ENCODE assay signal across 21 mouse cellular contexts in genomic region chr6:143336574-143336973, GRCm38 (mm10).
DNase-seq lines count a peak whose midpoint lies in the region; ATAC-seq and TF ChIP-seq lines count a peak whose summit lies in the region.
"Had no signal": no experiment of that assay in that cellular context is flagged by ENCODE, and none has a peak within 500 bp of the region (broad histone marks: within the 10 kb centered on the region; RNA-seq: fewer than 3 reads in every experiment).

No protein-coding gene starts in this region.

- TF ChIP-seq CTCF in lung, adult 2 months (IDR thresholded peaks at IDR 0.05; ENCODE audit: insufficient read depth, low read length), result no peak

- 42% methylated on average over 4 of the region's 4 CpGs for WGBS in lung, adult 2 months
- WGBS in lung, embryonic 16.5 days, result 35% methylated on average over 4 of the region's 4 CpGs
- 64% methylated on average over 4 of the region's 4 CpGs for WGBS in heart, embryonic 11.5 days (ENCODE audit: insufficient replicate concordance)
- 88% methylated on average over 4 of the region's 4 CpGs for WGBS in forebrain, embryonic 14.5 days

- H3K9ac ChIP-seq in lung, embryonic 16.5 days (ENCODE audit: low read length), result no peak overlapping the region
- no peak overlapping the region for H3K9ac ChIP-seq in heart, embryonic 11.5 days (ENCODE audit: low read depth, low read length)
- H3K9ac ChIP-seq in forebrain, embryonic 14.5 days (ENCODE audit: low read length), result no peak overlapping the region
- H3K9ac ChIP-seq: forebrain, embryonic 13.5 days; heart, embryonic 15.5 days; hindbrain, embryonic 13.5 days had no signal

- no peak overlapping the region for H3K4me3 ChIP-seq in lung, adult 2 months (replicated peaks; ENCODE audit: extremely low read depth, low read depth, low read length)
- no peak overlapping the region for H3K4me3 ChIP-seq in lung, embryonic 16.5 days (ENCODE audit: low read length)
- H3K4me3 ChIP-seq in heart, embryonic 11.5 days (ENCODE audit: low read depth, low read length), result no peak overlapping the region
- no peak overlapping the region for H3K4me3 ChIP-seq in forebrain, embryonic 14.5 days (ENCODE audit: low read depth, low read length)
- H3K4me3 ChIP-seq: embryonic facial prominence, embryonic 10.5 days; forebrain, embryonic 13.5 days; heart, embryonic 10.5 days; heart, embryonic 15.5 days; hindbrain, embryonic 13.5 days had no signal

- H3K9me3 ChIP-seq in lung, embryonic 16.5 days (ENCODE audit: control insufficient read depth, low read length), result peaks cover 2% of the 10 kb centered on the region; the same call in 1 of the 2 replicates
- no peaks in the 10 kb centered on the region for H3K9me3 ChIP-seq in heart, embryonic 11.5 days (replicated peaks; ENCODE audit: control insufficient read depth, low read length)
- no peaks in the 10 kb centered on the region for H3K9me3 ChIP-seq in forebrain, embryonic 14.5 days (replicated peaks; ENCODE audit: control insufficient read depth, low read length)
- H3K9me3 ChIP-seq: embryonic facial prominence, embryonic 10.5 days; forebrain, embryonic 13.5 days; heart, embryonic 10.5 days; heart, embryonic 15.5 days; hindbrain, embryonic 13.5 days had no signal

- peak; percentile 32 to 63 for DNase-seq in lung, adult 18-20 months
- DNase-seq in lung, adult 2 months, result no peak
- DNase-seq in lung, postnatal 25 days (ENCODE audit: low spot score), result peak; percentile 64
- no peak for DNase-seq in forebrain, embryonic 14.5 days (ENCODE audit: low spot score)
- DNase-seq in frontal cortex, postnatal 14 days (ENCODE audit: low spot score in 2 of 2), result no peak
- DNase-seq: adrenal gland, postnatal 14 days; B cell, adult 2 months; cerebellum, adult 18-20 months; cerebellum, adult 9-11 months; heart, adult 18-20 months; heart, postnatal 14 days had no signal

- ATAC-seq in lung, embryonic 16.5 days (ENCODE audit: low read depth), result peak; percentile 52; the same call in 1 of the 2 replicates
- ATAC-seq in heart, embryonic 11.5 days (replicated peaks; ENCODE audit: insufficient number of reproducible peaks, low FRiP score, low TSS enrichment), result no peak
- no peak for ATAC-seq in forebrain, embryonic 14.5 days
- ATAC-seq: CD4-positive, CD25-positive, alpha-beta regulatory T cell, adult 4 months; forebrain, embryonic 13.5 days; hindbrain, postnatal 0 days had no signal

- no peaks in the 10 kb centered on the region for H3K36me3 ChIP-seq in lung, embryonic 16.5 days (ENCODE audit: control insufficient read depth, insufficient read depth, low read length)
- H3K36me3 ChIP-seq in heart, embryonic 11.5 days (ENCODE audit: control insufficient read depth, insufficient read depth, low read length), result no peaks in the 10 kb centered on the region
- H3K36me3 ChIP-seq in forebrain, embryonic 14.5 days (ENCODE audit: control insufficient read depth, insufficient read depth, low read length), result no peaks in the 10 kb centered on the region
- H3K36me3 ChIP-seq: embryonic facial prominence, embryonic 10.5 days; G1E; heart, embryonic 10.5 days; heart, embryonic 15.5 days; hindbrain, embryonic 13.5 days had no signal

- H3K4me2 ChIP-seq in lung, embryonic 16.5 days (ENCODE audit: low read depth, low read length), result no peak overlapping the region
- no peak overlapping the region for H3K4me2 ChIP-seq in heart, embryonic 11.5 days
- H3K4me2 ChIP-seq in forebrain, embryonic 14.5 days (ENCODE audit: low read length), result no peak overlapping the region
- H3K4me2 ChIP-seq: forebrain, embryonic 13.5 days; heart, embryonic 15.5 days; hindbrain, embryonic 13.5 days had no signal

- TF ChIP-seq POLR2A in lung, adult 2 months (IDR thresholded peaks at IDR 0.05; ENCODE audit: borderline replicate concordance, extremely low read depth, low read depth, low read length), result no peak

- no peaks in the 10 kb centered on the region for H3K4me1 ChIP-seq in lung, adult 2 months (ENCODE audit: control insufficient read depth, insufficient read depth, low read length)
- no peaks in the 10 kb centered on the region for H3K4me1 ChIP-seq in lung, embryonic 16.5 days (replicated peaks; ENCODE audit: control insufficient read depth, insufficient read depth, low read length)
- H3K4me1 ChIP-seq in heart, embryonic 11.5 days (ENCODE audit: control insufficient read depth, insufficient read depth, low read length), result no peaks in the 10 kb centered on the region
- H3K4me1 ChIP-seq in forebrain, embryonic 14.5 days (ENCODE audit: control insufficient read depth, insufficient read depth, low read length), result no peaks in the 10 kb centered on the region
- H3K4me1 ChIP-seq: embryonic facial prominence, embryonic 10.5 days; forebrain, embryonic 13.5 days; heart, embryonic 10.5 days; heart, embryonic 15.5 days had no signal

- no peaks in the 10 kb centered on the region for H3K27me3 ChIP-seq in lung, embryonic 16.5 days (ENCODE audit: control insufficient read depth, insufficient read depth, low read depth, low read length)
- H3K27me3 ChIP-seq in heart, embryonic 11.5 days (ENCODE audit: control insufficient read depth, insufficient read depth, low read length), result no peaks in the 10 kb centered on the region
- H3K27me3 ChIP-seq in forebrain, embryonic 14.5 days (replicated peaks; ENCODE audit: control insufficient read depth, insufficient read depth, low read length), result no peaks in the 10 kb centered on the region
- H3K27me3 ChIP-seq: forebrain, embryonic 13.5 days; heart, embryonic 15.5 days; hindbrain, embryonic 13.5 days had no signal

- H3K27ac ChIP-seq in lung, embryonic 16.5 days (ENCODE audit: low read length), result no peak overlapping the region
- no peak overlapping the region for H3K27ac ChIP-seq in heart, embryonic 11.5 days (ENCODE audit: low read depth, low read length)
- no peak overlapping the region for H3K27ac ChIP-seq in forebrain, embryonic 14.5 days (ENCODE audit: low read depth, low read length)
- H3K27ac ChIP-seq: embryonic facial prominence, embryonic 10.5 days; forebrain, embryonic 13.5 days; heart, embryonic 10.5 days; heart, embryonic 15.5 days; hindbrain, embryonic 13.5 days; hindbrain, postnatal 0 days had no signal

Comparison
In these comparisons a context has a peak if more than half of its experiments do, and no peak if none do; other contexts are left out.
1. DNase-seq: peak in lung, adult 18-20 months (2 of 2) and lung, postnatal 25 days (single experiment); none in lung, adult 2 months (single experiment), forebrain, embryonic 14.5 days (single experiment) and frontal cortex, postnatal 14 days (0 of 2).